Mouse (Mus musculus) cerebellum, adult 8-10 months (tissue): Measurements from ENCODE around the gene Uchl1.

Source experiments
- DNase-seq: peaks from one replicate; pipeline ENCODE4 v3.0.0; 2022

Uchl1 gene

DNA sequence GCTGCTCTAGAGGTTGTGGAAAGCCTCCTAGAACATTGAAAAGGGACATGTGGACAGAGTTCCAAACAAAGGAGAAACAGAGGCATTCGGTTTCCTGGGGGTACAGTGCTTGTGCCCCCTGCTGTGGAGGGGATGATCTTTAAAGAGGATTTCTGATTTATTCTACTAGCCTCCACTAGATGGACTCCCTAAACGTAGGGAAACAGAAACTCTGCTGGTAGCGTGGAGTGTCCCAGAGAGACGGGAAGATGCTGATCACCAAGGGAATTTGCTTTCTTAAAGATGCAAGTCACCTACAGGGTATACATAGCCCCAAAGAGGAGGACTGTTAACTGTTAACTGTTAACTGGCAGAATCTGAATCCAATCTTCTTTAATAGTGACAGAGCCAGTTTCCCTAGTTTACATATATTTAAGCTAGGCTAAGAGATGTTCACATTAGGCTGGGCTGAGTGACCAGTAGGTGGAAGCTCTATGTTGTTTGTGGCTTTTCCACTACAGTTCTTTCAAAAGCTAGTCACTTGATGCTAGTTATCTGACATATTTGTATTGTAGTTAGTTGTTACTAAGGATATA is 34.6 kb downstream of the Uchl1 start:
- DNase-seq: peak; percentile 10

DNA sequence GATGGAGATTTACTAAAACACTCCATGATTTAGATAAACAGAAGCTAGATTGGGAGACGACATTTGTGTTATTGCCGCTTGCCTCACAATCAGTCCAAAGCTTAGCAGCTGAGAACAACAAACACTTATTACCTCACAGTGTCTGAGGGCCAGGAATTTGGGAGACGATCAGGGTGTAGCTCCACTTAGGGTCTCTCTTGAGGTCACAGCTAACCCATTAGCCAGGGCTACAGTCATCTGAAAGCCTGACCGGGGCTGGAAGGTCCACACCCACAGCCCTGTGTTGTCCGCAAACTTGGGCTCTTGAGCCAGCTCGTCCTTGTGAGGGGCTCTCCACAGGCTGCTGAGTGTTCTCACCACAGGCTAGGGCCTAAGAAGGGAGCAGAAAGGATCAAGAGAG is 36.9 kb downstream of the Uchl1 start:
- no peak for DNase-seq

DNA sequence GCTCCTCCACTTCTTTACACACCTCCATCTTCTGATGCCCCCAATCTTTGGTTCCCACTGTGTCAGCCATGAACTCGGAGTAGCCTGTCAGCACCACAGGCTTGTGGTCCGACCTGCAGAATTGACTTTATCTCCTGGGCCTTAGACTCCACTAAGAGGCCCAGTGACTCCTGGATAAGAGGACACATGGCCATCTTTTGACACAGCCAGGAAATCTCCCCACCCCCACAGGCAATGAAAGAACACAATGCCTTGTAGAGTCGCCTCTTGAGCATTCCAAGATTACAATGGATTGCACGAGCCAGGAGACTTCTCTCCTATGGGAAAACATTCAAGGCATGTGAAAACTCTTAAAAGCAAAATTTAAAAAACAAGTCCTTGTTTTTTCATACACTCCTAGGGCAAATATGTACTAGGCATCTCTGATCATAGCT is 39.6 kb downstream of the Uchl1 start:
- DNase-seq: no peak

DNA sequence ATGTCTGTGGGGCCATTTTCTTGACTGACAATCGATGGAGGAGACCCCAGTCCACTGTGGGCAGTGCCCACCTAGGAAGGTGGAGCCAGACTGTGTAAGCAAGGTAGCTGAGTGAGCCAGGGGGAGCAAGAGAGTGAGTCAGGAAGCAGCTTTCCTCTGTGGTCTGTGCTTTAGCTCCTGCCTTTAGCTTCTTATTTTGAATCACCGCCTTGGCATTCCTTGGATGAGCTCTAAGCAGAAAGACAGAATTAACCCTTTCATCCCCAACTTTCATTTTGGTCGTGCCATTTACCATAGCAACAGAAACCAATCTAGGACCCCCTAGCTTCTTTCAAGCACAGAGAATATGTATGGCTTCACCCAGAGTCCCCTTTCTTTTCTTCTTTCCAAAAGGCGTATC is 42.0 kb downstream of the Uchl1 start:
- DNase-seq: no peak

DNA sequence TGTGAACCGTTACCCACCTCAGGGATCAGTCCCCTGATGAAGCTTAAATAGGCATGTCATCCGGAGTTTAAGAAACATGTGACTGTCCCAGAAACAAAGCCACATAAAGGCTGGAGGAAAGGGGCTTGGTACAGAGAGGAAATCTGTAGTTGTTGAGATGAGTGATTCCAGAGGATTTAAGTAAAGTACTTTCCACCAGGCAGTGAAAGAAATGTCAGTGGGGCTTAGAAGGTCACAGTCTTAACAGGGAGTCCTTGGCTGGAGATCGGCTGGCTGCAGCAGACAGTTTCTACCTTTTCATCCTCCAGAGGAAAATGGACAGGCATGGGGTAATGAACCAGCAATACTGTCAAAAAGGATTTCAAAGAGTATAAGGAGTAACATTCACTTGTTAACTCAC is 42.5 kb downstream of the Uchl1 start:
- DNase-seq: no peak

DNA sequence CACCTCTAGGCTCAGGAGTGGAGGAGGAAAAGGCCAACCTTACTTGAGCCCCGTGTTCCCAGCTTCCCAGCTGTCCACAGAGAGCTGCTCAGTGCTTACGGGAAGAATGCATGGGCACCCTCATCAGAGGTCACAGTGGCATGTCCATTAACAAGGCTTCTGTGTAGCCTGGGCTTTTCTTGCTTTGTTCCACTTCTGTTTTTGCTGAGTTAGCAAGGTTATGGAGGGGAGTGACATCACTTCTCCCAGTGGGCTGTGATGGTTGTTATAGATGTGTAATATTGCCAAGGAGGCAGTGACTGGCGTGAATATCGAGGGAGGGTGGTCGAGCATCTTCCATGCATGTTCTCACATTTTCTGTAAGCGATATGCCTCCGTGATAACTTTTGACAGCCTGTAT is 43.0 kb downstream of the Uchl1 start:
- no peak for DNase-seq

DNA sequence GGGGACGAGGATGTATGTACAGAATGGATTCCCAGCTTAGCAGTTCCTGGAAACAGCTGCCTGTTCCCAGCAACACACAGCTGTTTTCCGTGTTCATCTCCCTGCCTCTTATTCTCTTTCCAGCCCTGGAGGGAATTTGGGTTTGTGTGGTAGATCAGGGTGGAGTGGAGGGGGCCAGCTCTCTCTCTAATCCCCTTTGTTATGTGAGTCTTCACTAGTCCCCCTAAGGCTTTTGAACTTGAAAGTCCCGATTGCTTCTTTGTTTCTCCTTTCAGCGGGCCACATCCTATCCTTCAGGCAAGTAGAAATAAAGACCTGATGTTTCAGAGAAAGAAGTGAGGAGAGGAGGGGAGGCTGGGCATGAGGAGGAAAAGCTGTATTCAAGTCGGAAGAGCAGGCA is 45.0 kb downstream of the Uchl1 start:
- no peak for DNase-seq

DNA sequence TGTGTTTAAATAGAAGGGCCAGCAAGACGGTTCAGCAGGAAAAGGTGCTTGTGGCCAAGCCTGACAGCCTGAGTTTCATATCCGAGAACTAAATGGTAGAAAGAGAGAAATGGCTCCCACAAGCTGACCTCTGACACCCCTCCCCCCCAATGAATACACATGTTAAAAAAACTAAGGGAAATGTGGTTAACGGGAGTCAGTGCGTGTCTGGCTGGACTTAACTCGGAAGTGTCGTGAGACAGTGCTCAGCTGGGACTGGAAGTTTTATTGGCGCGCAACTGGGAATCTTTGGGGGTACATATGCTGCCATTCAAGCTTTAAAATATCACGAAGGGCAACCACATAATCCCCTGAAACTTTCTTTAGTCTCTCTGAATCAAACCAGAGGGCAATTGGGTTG is 46.7 kb downstream of the Uchl1 start:
- DNase-seq: no peak

DNA sequence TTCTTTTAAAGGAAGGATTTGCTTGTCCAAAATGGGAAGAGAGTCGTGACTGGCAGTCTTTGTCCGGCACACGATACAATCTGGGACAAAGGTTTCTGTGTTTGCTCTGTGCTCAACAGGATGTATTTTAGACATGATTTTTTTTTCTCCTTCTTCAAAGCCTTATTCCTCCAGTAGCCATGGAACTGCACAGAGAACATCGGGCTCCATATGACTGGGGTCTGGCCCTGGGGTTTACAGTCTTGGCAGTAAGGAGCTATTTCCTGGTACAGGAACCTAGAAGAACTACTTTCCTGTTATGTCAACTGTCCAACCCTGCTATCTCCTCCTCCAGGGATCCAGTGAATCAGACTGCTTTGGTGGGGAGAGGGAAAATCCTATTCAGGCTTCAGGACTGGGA is 47.1 kb downstream of the Uchl1 start:
- DNase-seq: no peak

DNA sequence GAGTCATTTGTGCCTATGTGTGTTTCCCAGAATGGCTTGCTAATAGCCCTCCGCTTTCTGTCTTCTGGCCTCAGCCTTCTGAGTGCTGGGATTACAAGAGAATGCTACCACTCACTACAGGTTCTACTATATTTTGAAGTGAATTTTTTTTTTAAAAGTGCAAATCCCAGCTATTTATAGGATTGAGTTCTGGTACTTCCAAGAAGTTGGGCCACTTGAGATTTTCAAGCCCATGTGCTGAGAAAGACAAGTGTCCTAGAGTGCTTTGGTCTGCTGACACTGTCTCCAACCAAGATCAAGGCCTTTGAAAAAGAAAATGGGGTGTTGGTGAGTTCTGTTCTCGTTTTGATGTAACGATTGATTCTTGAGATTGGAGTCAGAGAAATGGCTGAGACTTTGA is 47.7 kb downstream of the Uchl1 start:
- no peak for DNase-seq

DNA sequence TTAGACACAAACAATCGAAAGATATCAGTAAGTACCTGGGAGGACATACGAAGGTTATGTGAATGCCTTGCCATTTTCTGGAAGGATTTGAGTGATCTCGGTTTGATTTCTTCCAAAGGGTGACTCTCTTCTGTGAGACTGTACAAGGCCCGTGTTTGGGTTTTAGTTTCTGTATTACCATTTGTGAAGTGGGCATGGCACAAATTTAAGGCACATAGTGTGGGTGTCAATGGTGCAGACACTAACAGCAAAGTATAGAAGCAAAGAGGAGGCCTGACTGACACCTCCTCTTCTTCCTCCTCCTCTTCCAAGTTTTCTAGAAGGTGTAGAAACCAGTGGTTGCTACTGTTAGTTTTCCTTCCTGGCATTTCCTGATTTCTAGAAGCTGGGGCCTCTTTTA is 53.4 kb downstream of the Uchl1 start:
- no peak for DNase-seq

DNA sequence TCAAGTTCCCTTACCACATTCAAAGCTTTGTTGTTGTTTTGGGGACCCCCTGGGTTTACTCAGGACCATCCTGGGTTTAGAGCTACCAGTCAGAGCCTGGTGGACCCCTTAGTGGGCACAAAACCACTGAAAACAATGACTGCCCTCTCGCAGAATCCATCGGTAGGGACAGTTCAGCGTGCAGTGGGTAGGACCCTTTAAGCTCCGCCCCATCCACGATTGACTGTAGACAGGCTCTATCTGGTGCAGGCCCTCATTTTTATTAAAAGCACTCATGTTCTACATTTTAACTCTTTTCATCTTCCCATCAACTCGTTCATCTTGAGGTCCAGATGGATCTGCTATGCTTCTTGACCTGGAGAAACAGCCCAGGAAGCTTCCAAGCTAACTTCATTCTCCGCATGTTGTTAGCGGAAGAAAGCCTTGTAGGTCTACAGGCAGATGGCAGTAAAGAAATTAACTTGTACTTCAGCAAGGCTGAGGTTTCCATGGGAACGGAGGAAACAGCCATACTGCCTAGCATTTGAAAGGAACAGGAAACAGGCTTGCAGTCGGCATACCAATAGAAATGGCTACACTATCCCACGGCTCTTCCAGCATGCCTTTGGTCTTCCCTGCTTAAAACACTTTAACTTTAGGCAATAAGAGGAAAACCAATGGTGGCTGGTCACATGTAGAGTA is 54.9 kb downstream of the Uchl1 start:
- no peak for DNase-seq

DNA sequence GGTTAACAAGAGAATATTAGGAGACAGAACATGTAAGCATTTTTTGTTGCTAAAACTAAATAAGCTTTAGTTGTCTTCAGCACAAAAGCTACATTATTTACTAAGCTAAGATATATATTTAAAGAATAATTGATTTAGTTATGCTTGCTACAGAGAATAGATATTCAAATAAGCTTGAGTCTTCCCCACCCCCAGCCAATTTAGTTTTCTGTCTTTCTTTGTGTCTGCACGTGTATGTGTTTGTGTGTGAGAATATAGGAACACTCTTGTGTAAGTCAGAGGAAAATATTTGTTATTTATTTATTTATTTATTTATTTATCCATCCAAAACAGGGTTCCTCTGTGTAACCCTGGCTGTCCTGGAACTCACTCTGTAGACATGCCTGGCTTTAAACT is 55.4 kb downstream of the Uchl1 start:
- no peak for DNase-seq

DNA sequence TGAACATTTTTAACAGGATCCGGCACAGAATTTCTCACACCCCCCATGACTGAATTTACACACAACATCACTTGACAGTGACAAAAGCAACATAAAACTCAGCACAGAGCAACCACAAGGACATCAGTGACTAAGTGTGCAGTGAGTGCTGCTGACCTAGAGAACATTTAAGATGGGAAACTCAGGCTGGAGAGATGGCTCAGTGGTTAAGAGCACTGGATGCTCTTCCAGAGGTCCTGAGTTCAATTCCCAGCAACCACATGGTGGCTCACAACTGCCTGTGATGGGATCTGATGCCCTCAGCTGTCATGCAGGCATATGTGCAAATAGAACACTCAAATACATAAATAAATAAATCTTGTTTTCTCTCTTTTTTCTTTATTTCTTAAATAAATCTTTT is 57.7 kb downstream of the Uchl1 start:
- DNase-seq: no peak
